Mouse (Mus musculus) cerebellum, postnatal 36 days (tissue): ENCODE data around the gene A630001G21Rik.

Experiments used
- DNase-seq, 2 experiments: peaks; one replicate each; pipeline ENCODE4 v3.0.0; 2021 to 2022; ENCODE audit warnings: mixed read lengths in 2 of 2

Gene A630001G21Rik

GRCm38 (mm10) chr1:85767754-85768153 lies 10.7 kb downstream of the A630001G21Rik start:
- DNase-seq: no peak

GRCm38 (mm10) chr1:85766120-85766519 lies 12.3 kb downstream of the A630001G21Rik start:
- DNase-seq: no peak

GRCm38 (mm10) chr1:85764291-85764690 lies 14.2 kb downstream of the A630001G21Rik start:
- no peak for DNase-seq

GRCm38 (mm10) chr1:85763386-85763785 lies 15.1 kb downstream of the A630001G21Rik start:
- DNase-seq: no peak

GRCm38 (mm10) chr1:85761665-85762064 lies 16.8 kb downstream of the A630001G21Rik start:
- no peak for DNase-seq

- no peak for DNase-seq
Measured at GRCm38 (mm10) chr1:85758969-85759293, 19.5 kb downstream of the A630001G21Rik start.

- no peak for DNase-seq
Measured at GRCm38 (mm10) chr1:85758231-85758968, 20.0 kb downstream of the A630001G21Rik start.

GRCm38 (mm10) chr1:85757531-85758230 lies 20.8 kb downstream of the A630001G21Rik start:
- DNase-seq: no peak

GRCm38 (mm10) chr1:85751932-85752680 lies 26.3 kb downstream of the A630001G21Rik start:
- no peak for DNase-seq

- DNase-seq: no peak
Measured at GRCm38 (mm10) chr1:85751494-85751893, 26.9 kb downstream of the A630001G21Rik start.

- no peak for DNase-seq
Measured at GRCm38 (mm10) chr1:85750650-85751049, 27.8 kb downstream of the A630001G21Rik start.

GRCm38 (mm10) chr1:85749829-85750228 lies 28.6 kb downstream of the A630001G21Rik start:
- DNase-seq: no peak

- DNase-seq: no peak
Measured at GRCm38 (mm10) chr1:85746511-85746910, 31.9 kb downstream of the A630001G21Rik start.

- DNase-seq: no peak
Measured at GRCm38 (mm10) chr1:85744539-85744938, 33.9 kb downstream of the A630001G21Rik start.

- DNase-seq: no peak
Measured at GRCm38 (mm10) chr1:85742916-85743505, 35.4 kb downstream of the A630001G21Rik start.

GRCm38 (mm10) chr1:85742333-85742732 lies 36.1 kb downstream of the A630001G21Rik start:
- DNase-seq: no peak

GRCm38 (mm10) chr1:85740923-85741322 lies 37.5 kb downstream of the A630001G21Rik start:
- DNase-seq: no peak

GRCm38 (mm10) chr1:85739819-85740218 lies 38.6 kb downstream of the A630001G21Rik start:
- no peak for DNase-seq

- DNase-seq: no peak
Measured at GRCm38 (mm10) chr1:85739000-85739399, 39.4 kb downstream of the A630001G21Rik start.

GRCm38 (mm10) chr1:85736355-85737184 lies 41.9 kb downstream of the A630001G21Rik start:
- DNase-seq: peak; percentile 19 to 66

GRCm38 (mm10) chr1:85735463-85736123 lies 42.9 kb downstream of the A630001G21Rik start:
- DNase-seq: no peak

GRCm38 (mm10) chr1:85734511-85734910 lies 43.9 kb downstream of the A630001G21Rik start:
- DNase-seq: no peak
